Mouse (Mus musculus): ENCODE results near the gene Fam177a.
"Not testable (repeated sequence)": the region's sequence is repeated elsewhere in the genome, so short reads cannot be mapped to it uniquely, and the experiment has no call there.

Fam177a gene

GRCm38 (mm10) chr12:55124242-55124641 is at the start of gene Fam177a:
Gene Fam177a, plus strand, starts transcription at chr12:55124469.
- H3K27me3 ChIP-seq (ENCODE audit: control insufficient read depth, insufficient read depth, low read length, poor library complexity, severe bottlenecking); H3K36me3 ChIP-seq (ENCODE audit: control insufficient read depth, insufficient read depth, low read length, poor library complexity, severe bottlenecking): not testable (repeated sequence)

GRCm38 (mm10) chr12:55075296-55075695 is 49.0 kb upstream of the Fam177a start:
- Histone ChIP-seq H3K27me3 (ENCODE audit: control insufficient read depth, insufficient read depth, low read length, poor library complexity, severe bottlenecking) (no peaks in the 10 kb centered on the region), H3K36me3 (ENCODE audit: control insufficient read depth, insufficient read depth, low read length, poor library complexity, severe bottlenecking) (no peaks in the 10 kb centered on the region)
- no peak for DNase-seq (ENCODE audit: low read depth, low spot score)

More at GRCm38 (mm10) chr12:55124242-55124641, at the start of gene Fam177a:
- not testable (repeated sequence) for DNase-seq (ENCODE audit: low read depth, low spot score)

GRCm38 (mm10) chr12:55078706-55079105 is 45.6 kb upstream of the Fam177a start:
- H3K27me3 ChIP-seq (ENCODE audit: control insufficient read depth, insufficient read depth, low read length, poor library complexity, severe bottlenecking); H3K36me3 ChIP-seq (ENCODE audit: control insufficient read depth, insufficient read depth, low read length, poor library complexity, severe bottlenecking): not testable (repeated sequence)
- peak; percentile 60 for DNase-seq (ENCODE audit: low read depth, low spot score)

GRCm38 (mm10) chr12:55079726-55080600 is 44.3 kb upstream of the Fam177a start, which contains the start of the genes 2700097O09Rik and Srp54a:
Gene 2700097O09Rik, minus strand, starts transcription at chr12:55080110.
Gene Srp54a, plus strand, starts transcription at chr12:55080262.
- H3K27me3 ChIP-seq (ENCODE audit: control insufficient read depth, insufficient read depth, low read length, poor library complexity, severe bottlenecking); H3K36me3 ChIP-seq (ENCODE audit: control insufficient read depth, insufficient read depth, low read length, poor library complexity, severe bottlenecking): not testable (repeated sequence)
- DNase-seq (ENCODE audit: low read depth, low spot score): peak; percentile 95

GRCm38 (mm10) chr12:55080601-55080942 is 43.7 kb upstream of the Fam177a start:
- DNase-seq (ENCODE audit: low read depth, low spot score); H3K27me3 ChIP-seq (ENCODE audit: control insufficient read depth, insufficient read depth, low read length, poor library complexity, severe bottlenecking); H3K36me3 ChIP-seq (ENCODE audit: control insufficient read depth, insufficient read depth, low read length, poor library complexity, severe bottlenecking): not testable (repeated sequence)

GRCm38 (mm10) chr12:55092127-55092526 is 32.1 kb upstream of the Fam177a start:
- not testable (repeated sequence) for H3K27me3 ChIP-seq (ENCODE audit: control insufficient read depth, insufficient read depth, low read length, poor library complexity, severe bottlenecking); H3K36me3 ChIP-seq (ENCODE audit: control insufficient read depth, insufficient read depth, low read length, poor library complexity, severe bottlenecking); DNase-seq (ENCODE audit: low read depth, low spot score)

- not testable (repeated sequence) for DNase-seq (ENCODE audit: low read depth, low spot score); H3K36me3 ChIP-seq (ENCODE audit: control insufficient read depth, insufficient read depth, low read length, poor library complexity, severe bottlenecking); H3K27me3 ChIP-seq (ENCODE audit: control insufficient read depth, insufficient read depth, low read length, poor library complexity, severe bottlenecking)
Measured at GRCm38 (mm10) chr12:55112616-55113015, 11.7 kb upstream of the Fam177a start.

GRCm38 (mm10) chr12:55124731-55125130 is 462 bp downstream of the Fam177a start:
- H3K36me3 ChIP-seq (ENCODE audit: control insufficient read depth, insufficient read depth, low read length, poor library complexity, severe bottlenecking); H3K27me3 ChIP-seq (ENCODE audit: control insufficient read depth, insufficient read depth, low read length, poor library complexity, severe bottlenecking); DNase-seq (ENCODE audit: low read depth, low spot score): not testable (repeated sequence)

GRCm38 (mm10) chr12:55135540-55135939 is 11.3 kb downstream of the Fam177a start:
- not testable (repeated sequence) for H3K36me3 ChIP-seq (ENCODE audit: control insufficient read depth, insufficient read depth, low read length, poor library complexity, severe bottlenecking); H3K27me3 ChIP-seq (ENCODE audit: control insufficient read depth, insufficient read depth, low read length, poor library complexity, severe bottlenecking); DNase-seq (ENCODE audit: low read depth, low spot score)

GRCm38 (mm10) chr12:55137859-55138258 is 13.6 kb downstream of the Fam177a start:
- DNase-seq (ENCODE audit: low read depth, low spot score); H3K27me3 ChIP-seq (ENCODE audit: control insufficient read depth, insufficient read depth, low read length, poor library complexity, severe bottlenecking); H3K36me3 ChIP-seq (ENCODE audit: control insufficient read depth, insufficient read depth, low read length, poor library complexity, severe bottlenecking): not testable (repeated sequence)

- H3K27me3 ChIP-seq (ENCODE audit: control insufficient read depth, insufficient read depth, low read length, poor library complexity, severe bottlenecking); DNase-seq (ENCODE audit: low read depth, low spot score); H3K36me3 ChIP-seq (ENCODE audit: control insufficient read depth, insufficient read depth, low read length, poor library complexity, severe bottlenecking): not testable (repeated sequence)
Measured at GRCm38 (mm10) chr12:55154559-55155448, 30.5 kb downstream of the Fam177a start, which contains the start of gene Srp54b. Gene Srp54b, plus strand, starts transcription at chr12:55155104.

GRCm38 (mm10) chr12:55155449-55155783 is 31.1 kb downstream of the Fam177a start:
- not testable (repeated sequence) for H3K27me3 ChIP-seq (ENCODE audit: control insufficient read depth, insufficient read depth, low read length, poor library complexity, severe bottlenecking); DNase-seq (ENCODE audit: low read depth, low spot score); H3K36me3 ChIP-seq (ENCODE audit: control insufficient read depth, insufficient read depth, low read length, poor library complexity, severe bottlenecking)

GRCm38 (mm10) chr12:55167034-55167557 is 42.8 kb downstream of the Fam177a start:
- DNase-seq (ENCODE audit: low read depth, low spot score); H3K36me3 ChIP-seq (ENCODE audit: control insufficient read depth, insufficient read depth, low read length, poor library complexity, severe bottlenecking); H3K27me3 ChIP-seq (ENCODE audit: control insufficient read depth, insufficient read depth, low read length, poor library complexity, severe bottlenecking): not testable (repeated sequence)

- not testable (repeated sequence) for H3K27me3 ChIP-seq (ENCODE audit: control insufficient read depth, insufficient read depth, low read length, poor library complexity, severe bottlenecking); DNase-seq (ENCODE audit: low read depth, low spot score); H3K36me3 ChIP-seq (ENCODE audit: control insufficient read depth, insufficient read depth, low read length, poor library complexity, severe bottlenecking)
Measured at GRCm38 (mm10) chr12:55187686-55188085, 63.4 kb downstream of the Fam177a start.

- not testable (repeated sequence) for H3K36me3 ChIP-seq (ENCODE audit: control insufficient read depth, insufficient read depth, low read length, poor library complexity, severe bottlenecking); DNase-seq (ENCODE audit: low read depth, low spot score); H3K27me3 ChIP-seq (ENCODE audit: control insufficient read depth, insufficient read depth, low read length, poor library complexity, severe bottlenecking)
Measured at GRCm38 (mm10) chr12:55189127-55189526, 64.9 kb downstream of the Fam177a start.
